Mouse (Mus musculus): ENCODE data around the gene Smad5.

The Smad5 gene

GRCm38 (mm10) chr13:56702469-56703221, at the start of gene Smad5:
Gene Smad5, plus strand, starts transcription at chr13:56703010.
- no peak for DNase-seq (ENCODE audit: low read depth)

- no peak for DNase-seq (ENCODE audit: low read depth)
Measured at GRCm38 (mm10) chr13:56654176-56654575, 48.6 kb upstream of the Smad5 start.

- DNase-seq (ENCODE audit: low read depth): no peak
Measured at GRCm38 (mm10) chr13:56657946-56658512, 44.8 kb upstream of the Smad5 start.

GRCm38 (mm10) chr13:56658931-56659330, 43.9 kb upstream of the Smad5 start:
- no peak for DNase-seq (ENCODE audit: low read depth)

- no peak for DNase-seq (ENCODE audit: low read depth)
Measured at GRCm38 (mm10) chr13:56661914-56662621, 40.7 kb upstream of the Smad5 start.

- DNase-seq (ENCODE audit: low read depth): no peak
Measured at GRCm38 (mm10) chr13:56664256-56665170, 38.3 kb upstream of the Smad5 start.

GRCm38 (mm10) chr13:56671206-56671605, 31.6 kb upstream of the Smad5 start:
- no peak for DNase-seq (ENCODE audit: low read depth)

- DNase-seq (ENCODE audit: low read depth): no peak
Measured at GRCm38 (mm10) chr13:56677731-56678130, 25.1 kb upstream of the Smad5 start.

- no peak for DNase-seq (ENCODE audit: low read depth)
Measured at GRCm38 (mm10) chr13:56678188-56678787, 24.5 kb upstream of the Smad5 start.

- DNase-seq (ENCODE audit: low read depth): no peak
Measured at GRCm38 (mm10) chr13:56678826-56679504, 23.8 kb upstream of the Smad5 start.

- no peak for DNase-seq (ENCODE audit: low read depth)
Measured at GRCm38 (mm10) chr13:56681924-56682323, 20.9 kb upstream of the Smad5 start.

GRCm38 (mm10) chr13:56682326-56682725, 20.5 kb upstream of the Smad5 start:
- no peak for DNase-seq (ENCODE audit: low read depth)

- no peak for DNase-seq (ENCODE audit: low read depth)
Measured at GRCm38 (mm10) chr13:56683306-56683705, 19.5 kb upstream of the Smad5 start.

GRCm38 (mm10) chr13:56692011-56692410, 10.8 kb upstream of the Smad5 start:
- no peak for DNase-seq (ENCODE audit: low read depth)

- no peak for DNase-seq (ENCODE audit: low read depth)
Measured at GRCm38 (mm10) chr13:56692644-56693043, 10.2 kb upstream of the Smad5 start.

GRCm38 (mm10) chr13:56695701-56696100, 7.1 kb upstream of the Smad5 start:
- DNase-seq (ENCODE audit: low read depth): no peak

- no peak for DNase-seq (ENCODE audit: low read depth)
Measured at GRCm38 (mm10) chr13:56696699-56697098, 6.1 kb upstream of the Smad5 start.

GRCm38 (mm10) chr13:56697171-56697570, 5.6 kb upstream of the Smad5 start:
- DNase-seq (ENCODE audit: low read depth): no peak

GRCm38 (mm10) chr13:56698391-56698790, 4.4 kb upstream of the Smad5 start:
- DNase-seq (ENCODE audit: low read depth): no peak

- no peak for DNase-seq (ENCODE audit: low read depth)
Measured at GRCm38 (mm10) chr13:56699370-56699769, 3.4 kb upstream of the Smad5 start.

GRCm38 (mm10) chr13:56700981-56701380, 1.8 kb upstream of the Smad5 start:
- DNase-seq (ENCODE audit: low read depth): no peak

All from fibroblast of lung, adult 2 months (primary cell).